Mouse (Mus musculus) bone marrow macrophage, adult 2 months (primary cell): ENCODE results near the gene Hnrnpa1.
"Not testable (repeated sequence)": the region's sequence is repeated elsewhere in the genome, so short reads cannot be mapped to it uniquely, and the experiment has no call there.

Experiments used
- CTCF ChIP-seq: IDR thresholded peaks from 2 replicates; pipeline ENCODE4 v1.5.1; 2012; ENCODE audit warnings: low read depth, mild to moderate bottlenecking, low read length, moderate library complexity
- POLR2A ChIP-seq: IDR thresholded peaks from 2 replicates; pipeline ENCODE4 v1.6.1; 2012; ENCODE audit warnings: mild to moderate bottlenecking, low read depth, low read length, borderline replicate concordance

- TF ChIP-seq CTCF, POLR2A: not testable (repeated sequence)
These were observed 1.1 kb downstream of the Hnrnpa1 start for GRCm38 (mm10) chr15:103241071-103242018.
